Mouse (Mus musculus) hematopoietic multipotent progenitor cell, adult 10-12 weeks (in vitro differentiated cells): ENCODE data around the gene Rnf114. TPM values are rescaled to one million over a fixed set of nuclear protein-coding genes. Genes with fewer than 3 reads are reported as not detected.

Source experiments
- polyA plus RNA-seq: library from polyadenylated mRNA; stranded (reverse); fragments of >175 nt; gene quantifications from 2 replicates; pipeline ENCODE4 v1.2.3, GENCODE M21; 2012; ENCODE audit warnings: low replicate concordance

The Rnf114 gene
- polyA plus RNA-seq, result 52.2 and 56.5 TPM in 2 replicates

GRCm38 (mm10) chr2:167491757-167492708 is at the start of gene Rnf114:
TSS of gene Rnf114 (plus strand) at chr2:167492645.

GRCm38 (mm10) chr2:167492713-167493636 is 530 bp downstream of the Rnf114 start, which contains the start of gene Spata2:
TSS of gene Spata2 (minus strand) at chr2:167492887.

GRCm38 (mm10) chr2:167537476-167538297 is 45.2 kb downstream of the Rnf114 start, which contains the start of gene Snai1:
TSS of gene Snai1 (plus strand) at chr2:167538195.

Other genes with a start within 250 kb of the Rnf114 start
- gene B4galt5, start 143.5 kb upstream of the Rnf114 start, polyA plus RNA-seq, result 33.5 and 42.5 TPM in 2 replicates
- 14.0 and 34.4 TPM in 2 replicates for gene Slc9a8, start 70.9 kb upstream of the Rnf114 start, polyA plus RNA-seq
- 28.4 and 29.4 TPM in 2 replicates for gene Spata2, start 242 bp downstream of the Rnf114 start, polyA plus RNA-seq
- gene Snai1, start 45.5 kb downstream of the Rnf114 start, polyA plus RNA-seq, result 2.9 and 4.0 TPM in 2 replicates
- 94.0 and 139 TPM in 2 replicates for gene Ube2v1, start 139.4 kb downstream of the Rnf114 start, polyA plus RNA-seq
- not detected in 2 replicates for gene Gm20431, start 168.9 kb downstream of the Rnf114 start, polyA plus RNA-seq
- 67.3 and 405 TPM in 2 replicates for gene Cebpb, start 196.3 kb downstream of the Rnf114 start, polyA plus RNA-seq
- gene Tmem189, start 197.2 kb downstream of the Rnf114 start, polyA plus RNA-seq, result 136 and 193 TPM in 2 replicates